Mouse (Mus musculus): ENCODE measurements around the gene Spry1.

The Spry1 gene

GRCm38 (mm10) chr3:37641796-37642680 lies 2.3 kb downstream of the Spry1 start:
- DNase-seq, result no peak

- no peak for DNase-seq
Measured at GRCm38 (mm10) chr3:37642681-37643214, 3.0 kb downstream of the Spry1 start.

- no peak for DNase-seq
Measured at GRCm38 (mm10) chr3:37643411-37643810, 3.7 kb downstream of the Spry1 start.

GRCm38 (mm10) chr3:37643903-37644302 lies 4.2 kb downstream of the Spry1 start:
- no peak for DNase-seq

GRCm38 (mm10) chr3:37645061-37645460 lies 5.3 kb downstream of the Spry1 start:
- DNase-seq, result no peak

DNA sequence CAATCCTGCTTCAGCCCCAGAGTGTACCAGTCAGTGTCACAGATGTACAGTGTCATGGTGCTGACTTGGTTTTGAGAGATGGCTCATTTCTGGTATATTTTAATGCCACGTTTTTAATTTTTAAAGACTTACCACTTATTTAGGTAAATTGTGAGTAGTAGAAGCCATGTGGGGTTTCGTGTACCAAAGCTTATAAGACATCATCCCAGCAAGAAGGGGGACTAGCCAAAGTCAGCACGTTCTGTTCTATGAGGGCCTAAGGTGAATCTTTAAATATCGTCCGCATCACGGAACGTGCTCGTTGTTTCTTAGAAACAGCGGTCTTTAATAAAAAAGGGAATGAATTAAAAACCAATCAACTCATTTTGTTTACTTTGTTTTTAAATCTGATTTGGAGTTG lies 6.5 kb downstream of the Spry1 start:
- no peak for DNase-seq

GRCm38 (mm10) chr3:37647225-37647624 lies 7.5 kb downstream of the Spry1 start:
- no peak for DNase-seq

GRCm38 (mm10) chr3:37648244-37648643 lies 8.5 kb downstream of the Spry1 start:
- no peak for DNase-seq

- no peak for DNase-seq
Measured at GRCm38 (mm10) chr3:37649281-37649680, 9.5 kb downstream of the Spry1 start.

DNA sequence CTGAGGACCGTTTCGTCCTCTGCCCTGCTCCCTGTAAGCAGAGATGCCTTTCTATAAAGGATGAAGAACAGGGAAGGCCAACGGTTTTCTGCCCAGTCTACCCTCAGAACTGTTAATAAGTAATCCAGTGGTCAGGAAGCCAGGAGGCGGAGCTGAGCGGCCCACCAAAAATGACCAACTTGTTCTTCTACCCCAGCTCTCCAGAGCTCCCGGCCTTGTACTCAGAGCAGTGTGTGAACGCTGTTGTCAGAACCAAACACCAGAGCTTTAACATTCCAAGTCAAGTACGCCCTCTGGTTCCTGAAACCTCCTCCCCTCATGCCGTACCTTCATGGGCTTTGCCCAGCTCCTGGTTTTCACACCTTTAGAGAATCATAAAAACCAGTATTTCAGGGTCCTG lies 12.8 kb downstream of the Spry1 start:
- no peak for DNase-seq

GRCm38 (mm10) chr3:37653935-37654729 lies 14.4 kb downstream of the Spry1 start:
- peak; percentile 58 for DNase-seq

DNA sequence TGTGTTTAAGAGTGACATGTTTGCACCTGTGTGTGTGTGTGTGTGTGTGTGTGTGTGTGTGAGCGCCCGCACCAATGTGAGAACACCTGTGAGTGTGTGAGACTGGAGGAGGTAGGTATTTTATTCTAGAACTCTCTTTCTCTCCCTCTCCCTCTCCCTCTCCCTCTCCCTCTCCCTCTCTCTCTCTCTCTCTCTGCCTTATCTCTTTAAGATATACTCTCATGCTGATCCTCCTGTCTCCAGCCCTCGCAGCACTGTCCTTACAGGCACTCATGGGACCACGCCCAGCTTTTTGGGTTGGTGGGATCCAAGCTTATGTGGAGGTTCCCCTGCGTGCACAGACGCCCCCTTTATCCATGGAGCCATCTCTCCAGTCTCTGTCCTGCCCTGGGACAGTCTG lies 15.0 kb downstream of the Spry1 start:
- no peak for DNase-seq

- DNase-seq, result peak; percentile 67
Measured at GRCm38 (mm10) chr3:37655933-37656633, 16.3 kb downstream of the Spry1 start.

DNA sequence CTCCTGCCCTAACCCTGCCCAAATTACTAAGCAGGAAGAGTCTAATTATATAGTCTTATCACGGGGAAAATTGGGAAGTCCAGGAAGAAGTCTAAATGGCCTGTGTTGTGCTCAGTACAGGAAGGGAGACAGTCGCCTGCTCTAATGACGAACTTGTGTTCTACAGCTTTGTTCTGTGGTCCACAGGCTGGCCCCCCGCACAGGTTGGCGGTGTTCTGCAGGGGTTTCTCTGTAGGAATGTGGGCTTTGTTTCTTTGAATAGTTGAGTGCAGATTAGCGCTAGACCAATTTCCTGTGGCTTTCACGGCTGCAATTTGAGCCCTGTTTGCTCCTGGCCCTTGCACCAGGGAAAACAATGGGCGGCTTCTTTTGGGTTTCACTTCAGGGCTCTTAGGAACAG lies 17.3 kb downstream of the Spry1 start:
- no peak for DNase-seq

GRCm38 (mm10) chr3:37658155-37658554 lies 18.4 kb downstream of the Spry1 start:
- no peak for DNase-seq

DNA sequence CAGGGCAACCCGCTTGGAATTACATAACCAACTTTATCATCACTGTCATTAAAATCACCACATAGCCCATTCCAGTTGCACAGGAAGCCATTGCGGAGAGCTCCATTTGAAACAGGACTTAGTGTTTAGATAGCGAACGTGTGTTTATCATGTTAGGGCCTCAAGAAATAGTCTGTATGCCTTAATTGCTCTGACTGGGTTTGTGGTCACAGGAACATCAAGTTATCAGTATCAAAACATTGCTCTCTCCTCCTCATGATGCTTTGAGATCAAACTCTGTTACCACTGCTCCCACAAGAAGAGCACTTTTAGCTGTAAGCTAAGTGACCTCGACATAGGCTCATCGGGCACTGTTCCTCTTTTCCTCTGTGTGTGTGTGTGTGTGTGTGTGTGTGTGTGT lies 19.9 kb downstream of the Spry1 start:
- DNase-seq, result no peak

- no peak for DNase-seq
Measured at GRCm38 (mm10) chr3:37666291-37667118, 26.8 kb downstream of the Spry1 start.

GRCm38 (mm10) chr3:37667119-37667467 lies 27.3 kb downstream of the Spry1 start:
- DNase-seq, result no peak

- DNase-seq, result no peak
Measured at GRCm38 (mm10) chr3:37667736-37668135, 28.0 kb downstream of the Spry1 start.

GRCm38 (mm10) chr3:37668652-37669051 lies 28.9 kb downstream of the Spry1 start:
- DNase-seq, result no peak

DNA sequence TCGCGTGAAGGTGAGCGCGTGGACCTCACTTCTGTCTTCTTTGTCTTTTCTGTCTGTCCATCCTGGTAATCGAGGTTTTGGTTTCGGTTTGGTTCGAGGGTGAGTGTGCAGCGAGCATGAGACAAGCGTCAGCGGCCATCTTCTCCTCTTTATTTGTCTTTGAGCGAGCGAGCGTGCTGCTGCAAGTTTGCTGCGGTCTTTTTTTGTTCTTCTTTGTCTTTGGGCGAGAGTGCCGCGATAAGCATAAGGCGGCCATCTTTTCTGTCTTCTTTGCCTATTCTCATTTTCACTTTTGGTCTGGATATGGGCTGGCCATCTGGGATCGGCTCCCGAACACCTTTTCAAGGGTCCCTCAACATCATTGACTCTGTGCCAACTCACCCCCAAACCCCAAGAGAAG lies 29.4 kb downstream of the Spry1 start:
- DNase-seq, result no peak
